Mouse (Mus musculus) cerebellum, postnatal 36 days (tissue): ENCODE data around the gene Cmtm2a.
"Not testable (repeated sequence)": the region's sequence is repeated elsewhere in the genome, so short reads cannot be mapped to it uniquely, and the experiment has no call there.

Experiments used
- DNase-seq, 2 experiments: peaks; one replicate each; pipeline ENCODE4 v3.0.0; 2021 to 2022; ENCODE audit warnings: mixed read lengths in 2 of 2

The Cmtm2a gene

DNA sequence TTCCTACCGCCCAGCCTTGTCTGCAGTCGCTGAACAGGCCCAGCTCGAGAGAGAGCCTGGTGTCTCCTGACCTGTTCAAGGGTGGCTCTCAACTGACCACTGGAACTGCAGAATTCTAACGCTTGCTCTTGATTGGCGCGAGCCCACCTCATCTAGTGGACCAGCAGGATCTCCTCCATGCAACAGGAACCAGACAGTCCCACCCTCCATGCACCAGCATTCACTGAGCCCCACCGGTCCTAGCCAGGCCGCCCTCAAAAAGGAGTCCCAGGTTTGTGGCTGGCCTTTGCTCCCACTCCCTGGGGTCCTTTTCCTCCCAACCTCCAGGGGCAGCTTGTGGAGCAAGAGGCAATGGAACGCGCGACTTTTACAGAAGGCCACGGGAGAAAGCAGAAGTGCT is at the start of gene Cmtm2a:
Cmtm2a (minus strand) TSS at position 101 of the 400 bp plus-strand sequence.
- DNase-seq: not testable (repeated sequence)

DNA sequence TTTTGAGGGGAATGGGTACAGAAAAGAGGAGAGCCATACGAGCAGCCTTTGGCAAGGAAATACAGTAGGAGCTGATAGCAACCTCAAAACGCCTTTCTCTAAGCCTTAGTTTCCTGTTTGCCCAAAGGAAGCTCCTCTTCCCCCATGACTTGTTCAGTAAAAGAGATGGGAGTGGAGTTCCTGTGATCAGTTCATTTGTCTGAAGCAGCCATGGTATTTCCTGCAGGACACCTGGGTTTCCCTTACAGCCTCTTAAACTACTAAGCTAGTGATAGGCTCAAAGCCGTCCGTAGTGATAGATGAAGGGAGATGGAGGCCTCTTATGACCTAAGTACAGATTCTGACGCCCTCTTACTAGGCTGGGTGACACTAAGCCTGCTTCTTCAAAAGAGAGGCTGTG is 49.4 kb upstream of the Cmtm2a start:
- no peak for DNase-seq

DNA sequence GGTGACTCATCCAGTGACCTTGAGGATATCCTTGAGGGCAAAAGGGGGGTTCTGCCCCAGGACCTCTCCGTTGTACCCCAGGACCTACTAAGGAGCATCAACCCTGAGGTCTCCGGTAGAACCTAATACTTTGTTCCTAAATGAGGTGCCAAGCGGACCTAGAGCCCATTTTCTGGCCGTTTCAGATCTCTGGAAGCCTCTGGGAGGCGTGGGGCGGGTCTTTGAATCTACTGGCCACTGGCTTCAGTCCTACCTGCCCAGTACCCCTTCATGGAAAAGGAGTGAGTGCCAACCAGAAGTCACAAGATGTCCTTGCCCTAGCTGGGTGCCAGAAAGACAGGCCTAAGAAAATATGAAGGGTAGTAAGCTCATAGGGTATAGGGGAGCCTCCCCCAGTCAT is 48.7 kb upstream of the Cmtm2a start:
- no peak for DNase-seq

DNA sequence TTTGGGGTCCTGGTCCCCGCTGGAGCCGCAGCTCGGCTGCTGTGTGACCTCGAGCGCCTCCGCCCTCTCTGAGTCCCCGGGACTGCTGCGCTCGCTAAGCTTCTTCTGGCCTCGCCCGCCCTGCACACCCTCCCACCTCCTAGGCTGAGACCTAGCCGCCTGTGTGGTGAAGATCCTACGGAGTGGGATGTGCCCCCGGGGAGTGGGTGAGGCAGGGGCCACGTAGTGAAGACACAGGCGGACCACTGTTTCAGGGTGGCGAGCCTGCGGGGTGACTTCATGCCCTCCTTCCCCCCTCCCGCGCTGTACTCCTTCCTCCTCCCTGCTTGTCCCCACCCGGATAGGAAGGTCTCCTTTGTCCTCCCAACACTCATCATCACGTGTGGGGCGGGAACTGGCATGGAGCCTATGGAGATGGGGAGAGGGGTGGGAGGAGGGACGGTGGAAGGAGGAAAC is 48.2 kb upstream of the Cmtm2a start:
- DNase-seq: no peak

DNA sequence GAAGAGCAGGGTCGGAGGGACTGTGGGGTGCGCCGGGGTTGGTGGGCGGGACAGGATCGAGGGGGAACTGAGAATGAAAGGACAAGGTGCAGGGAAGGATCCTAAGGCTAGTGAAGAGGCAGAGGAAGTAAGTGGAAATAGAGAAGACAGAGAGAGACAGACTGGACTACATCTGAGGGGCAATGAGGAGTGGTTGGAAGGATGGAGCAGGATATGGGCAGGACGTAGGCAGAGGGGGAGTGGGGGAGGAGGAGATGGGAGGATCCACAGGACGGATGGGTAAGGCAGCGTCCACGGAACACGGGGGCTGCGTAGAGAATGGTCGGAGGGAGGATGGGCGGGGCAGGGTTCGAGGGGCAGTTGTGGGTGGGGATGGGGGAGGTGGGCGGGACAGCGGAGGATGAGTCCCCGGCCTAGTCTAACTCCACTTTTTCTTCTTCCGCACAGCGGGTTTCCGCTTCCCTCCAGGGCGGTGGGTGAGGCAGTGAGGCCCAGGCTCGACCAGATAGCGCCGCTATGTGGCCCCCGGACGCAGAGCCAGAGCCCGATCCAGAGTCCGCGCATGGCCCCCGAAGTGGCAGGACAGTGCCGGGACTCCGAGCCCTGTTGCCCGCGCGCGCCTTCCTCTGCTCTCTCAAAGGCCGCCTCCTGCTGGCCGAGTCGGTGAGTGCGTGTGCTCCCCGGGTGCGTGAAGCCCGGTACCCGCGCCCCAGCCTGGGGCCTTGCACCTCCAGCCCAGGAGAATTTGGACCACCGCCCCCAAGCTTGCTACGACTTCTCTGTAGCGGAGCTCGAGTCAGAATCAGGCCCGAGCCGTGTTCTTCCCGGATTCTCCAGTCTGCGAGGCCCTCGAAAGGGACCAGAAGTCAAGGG is 47.5 kb upstream of the Cmtm2a start:
- DNase-seq: peak; percentile 48 to 62

DNA sequence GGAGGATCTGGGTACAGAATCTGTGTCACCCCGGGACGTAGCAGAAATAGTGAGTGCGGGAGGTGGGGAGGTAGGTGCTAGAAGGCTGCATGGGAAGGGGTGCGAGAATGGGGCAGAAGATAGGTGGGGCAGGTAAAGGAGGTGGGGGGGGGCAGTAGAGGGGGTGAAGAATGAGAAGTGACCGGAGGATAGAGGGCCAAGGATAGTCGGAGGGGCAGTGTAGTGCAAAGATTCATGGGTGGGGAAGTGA is 46.9 kb upstream of the Cmtm2a start:
- no peak for DNase-seq

DNA sequence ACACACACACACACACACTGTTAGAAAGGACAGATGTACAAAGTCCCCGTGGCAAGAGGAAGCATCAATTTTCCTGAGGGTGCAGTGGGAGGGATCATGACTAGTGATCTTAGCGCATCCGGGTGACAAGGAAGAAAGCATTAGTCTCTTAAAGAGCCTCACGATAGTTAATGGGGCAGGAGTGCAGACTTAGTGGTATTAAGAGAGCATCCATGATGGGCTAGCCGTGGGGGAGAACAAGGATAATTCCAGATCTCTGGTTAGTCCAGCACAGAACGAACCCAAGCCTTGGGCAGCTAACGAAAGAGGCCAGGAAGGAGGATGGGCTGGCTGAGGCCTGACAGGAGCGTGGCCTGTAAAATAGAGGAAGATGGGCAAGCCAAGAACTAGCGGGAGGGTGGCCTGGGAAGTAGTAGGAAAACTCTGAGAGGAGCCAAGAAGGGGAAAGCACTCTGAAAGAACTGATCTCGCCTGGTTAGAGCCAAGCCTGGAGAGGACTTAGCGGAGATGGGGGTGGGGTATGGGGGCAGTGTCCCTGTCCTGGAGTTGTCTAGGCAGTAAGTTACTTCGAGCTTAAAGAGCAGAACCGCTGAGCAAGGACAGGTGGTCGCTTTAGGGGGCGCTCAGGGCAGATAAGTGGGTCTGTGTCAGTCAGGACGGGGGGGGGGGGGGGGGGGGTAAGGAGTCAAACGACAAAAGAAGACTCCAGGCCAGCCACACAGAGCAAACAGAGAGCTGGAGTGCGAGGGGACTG is 46.4 kb upstream of the Cmtm2a start, which contains the start of gene Cmtm3:
Cmtm3 (plus strand) TSS at position 182 of the 754 bp plus-strand sequence.
- DNase-seq: no peak

DNA sequence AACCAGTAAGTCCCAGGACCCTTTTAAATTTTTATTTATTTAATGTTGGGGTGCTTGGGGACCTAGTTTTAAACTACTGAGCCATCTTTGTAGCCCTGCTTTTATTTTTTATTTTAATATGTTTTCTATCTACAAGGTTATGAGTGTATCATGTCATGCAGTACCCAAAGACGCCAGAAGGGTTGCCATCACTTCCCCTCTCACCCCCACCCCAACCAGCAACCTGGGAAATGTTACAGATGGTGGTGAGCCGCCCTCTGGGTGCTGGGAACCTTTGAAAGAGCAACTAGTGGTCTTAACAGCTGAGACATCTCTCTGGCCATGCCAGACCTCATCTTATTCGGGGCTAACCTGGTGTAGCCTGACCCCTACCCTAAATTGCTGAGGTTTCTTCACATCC is 44.9 kb upstream of the Cmtm2a start:
- no peak for DNase-seq

DNA sequence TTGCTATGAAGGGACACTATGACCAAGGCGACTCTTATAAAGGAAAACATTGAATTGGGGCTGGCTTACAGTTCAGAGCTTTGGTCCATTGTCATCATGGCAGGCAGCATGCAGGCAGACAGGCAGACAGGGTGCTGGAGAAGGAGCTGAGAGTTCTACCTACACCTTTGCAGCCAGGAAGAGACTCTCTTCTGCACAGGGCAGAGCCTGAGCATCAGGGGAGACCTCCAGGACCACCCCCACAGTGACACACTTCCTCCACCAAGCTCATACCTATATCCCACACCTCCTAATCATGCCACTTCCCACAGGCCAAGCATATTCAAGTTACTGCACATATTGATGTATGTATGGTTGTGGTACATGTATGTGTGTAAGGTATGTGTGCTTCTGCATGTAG is 43.8 kb upstream of the Cmtm2a start:
- no peak for DNase-seq

DNA sequence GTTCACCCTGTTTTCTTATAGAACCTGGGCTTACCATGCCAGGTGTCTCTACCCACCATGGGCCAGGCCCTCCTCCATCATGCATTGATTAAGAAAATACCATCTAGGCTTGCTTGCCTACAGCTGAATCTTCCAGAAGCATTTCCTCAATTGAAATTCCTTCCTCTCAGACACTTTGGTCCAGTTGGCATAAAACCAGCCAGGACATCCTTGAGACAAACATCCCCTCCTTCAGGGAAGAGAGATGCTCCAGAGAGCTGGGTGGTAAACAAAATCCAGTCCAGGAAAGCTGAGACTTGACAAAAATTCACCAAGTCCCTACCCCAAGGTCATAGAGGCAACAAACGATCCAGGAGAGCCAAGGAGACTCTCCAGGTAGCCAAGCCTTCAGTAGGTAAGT is 41.2 kb upstream of the Cmtm2a start:
- DNase-seq: no peak

DNA sequence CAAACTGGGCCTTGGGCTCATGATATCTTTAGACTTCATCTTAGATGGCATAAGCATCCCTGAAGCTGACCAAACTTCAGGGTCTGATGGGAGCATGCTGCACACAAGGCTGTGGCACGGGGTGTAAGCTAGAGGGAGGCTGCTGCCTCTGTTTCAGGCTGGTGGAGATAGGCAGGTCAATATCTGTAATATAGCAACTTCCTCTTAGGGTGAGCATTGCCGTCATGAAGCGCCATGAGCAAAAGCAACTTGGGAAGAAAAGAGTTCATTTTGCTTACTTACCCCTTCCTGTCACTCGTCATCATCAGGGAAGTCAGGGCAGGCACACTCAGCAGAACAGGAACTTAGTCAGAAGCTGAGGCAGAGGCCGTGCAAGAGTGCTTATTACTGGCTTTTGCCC is 40.8 kb upstream of the Cmtm2a start:
- DNase-seq: no peak

DNA sequence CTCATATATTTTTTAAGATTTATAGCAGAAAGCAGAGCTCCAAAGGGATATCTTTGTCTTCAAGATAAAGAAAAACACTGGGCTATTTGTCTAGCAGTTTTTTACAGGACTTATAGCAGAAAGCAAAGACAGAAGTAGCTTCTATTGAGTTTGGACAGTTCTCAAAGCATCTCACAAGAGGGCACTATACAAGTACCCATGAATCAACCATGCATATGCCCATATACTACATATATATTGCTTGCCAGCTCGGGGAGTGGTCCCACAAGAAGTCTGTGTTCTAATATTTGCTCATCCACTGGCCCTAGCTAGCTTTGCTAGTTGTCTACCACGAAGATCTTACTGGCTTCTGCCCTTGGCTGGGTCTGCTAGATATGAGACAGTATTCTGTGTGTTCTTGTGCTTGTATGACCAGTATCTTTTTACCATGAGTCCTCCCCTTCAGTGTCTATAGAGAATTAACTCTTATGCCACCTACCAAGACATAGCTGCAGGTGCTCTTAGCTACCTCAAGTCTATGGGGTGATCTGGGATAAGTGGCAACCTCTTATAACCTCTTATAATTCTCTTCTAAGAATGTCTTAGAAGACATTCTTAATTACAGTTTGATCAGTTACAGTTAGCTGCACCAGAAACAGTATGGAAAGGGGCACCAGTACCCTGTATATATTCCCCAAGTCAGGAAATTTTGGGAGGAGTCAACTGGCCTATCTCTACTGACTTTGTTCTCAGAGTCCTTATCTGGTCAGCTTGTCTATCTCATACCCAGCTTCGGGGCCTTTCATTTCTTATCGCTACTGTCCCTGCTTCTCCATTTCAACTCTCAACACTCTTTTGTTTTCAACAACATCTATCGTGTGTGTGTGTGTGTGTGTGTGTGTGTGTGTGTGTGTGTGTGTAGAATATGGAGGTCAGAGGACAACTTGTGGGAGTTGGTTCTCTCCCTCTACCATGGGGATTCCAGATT is 40.0 kb upstream of the Cmtm2a start:
- no peak for DNase-seq

DNA sequence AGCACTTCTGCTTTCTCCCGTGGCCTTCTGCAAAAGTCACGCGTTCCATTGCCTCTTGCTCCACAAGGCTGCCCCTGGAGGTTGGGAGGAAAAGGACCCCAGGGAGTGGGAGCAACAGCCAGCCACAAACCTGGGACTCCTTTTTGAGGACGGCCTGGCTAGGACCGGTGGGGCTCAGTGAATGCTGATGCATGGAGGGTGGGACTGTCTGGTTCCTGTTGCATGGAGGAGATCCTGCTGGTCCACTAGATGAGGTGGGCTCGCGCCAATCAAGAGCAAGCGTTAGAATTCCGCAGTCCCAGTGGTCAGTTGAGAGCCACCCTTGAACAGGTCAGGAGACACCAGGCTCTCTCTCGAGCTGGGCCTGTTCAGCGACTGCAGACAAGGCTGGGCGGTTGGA is 28.9 kb upstream of the Cmtm2a start, which contains the start of gene Cmtm2b:
Cmtm2b (plus strand) TSS at position 301 of the 400 bp plus-strand sequence.
- DNase-seq: not testable (repeated sequence)

DNA sequence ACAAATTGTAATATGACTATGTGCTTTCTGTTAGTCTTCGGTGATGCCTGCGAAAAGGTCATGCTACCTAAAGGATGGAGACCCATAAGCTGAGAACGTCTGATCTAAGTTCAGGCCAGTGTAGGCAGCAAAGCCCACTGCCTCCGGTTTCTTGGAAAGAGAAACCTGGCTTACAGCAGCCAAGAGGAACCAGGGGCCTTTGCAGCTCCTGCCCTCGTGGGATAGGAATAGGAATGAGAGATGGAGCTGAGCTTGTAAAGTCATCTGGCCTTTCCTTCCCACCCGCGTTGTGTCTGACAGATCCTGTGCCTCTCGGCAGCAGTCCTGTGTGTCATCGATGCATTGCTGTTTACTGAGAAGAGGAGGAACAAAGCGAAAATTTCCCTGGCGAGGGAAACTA is 28.3 kb upstream of the Cmtm2a start, which contains the start of gene Gm11020:
Gm11020 (plus strand) TSS at position 301 of the 400 bp plus-strand sequence.
- not testable (repeated sequence) for DNase-seq

DNA sequence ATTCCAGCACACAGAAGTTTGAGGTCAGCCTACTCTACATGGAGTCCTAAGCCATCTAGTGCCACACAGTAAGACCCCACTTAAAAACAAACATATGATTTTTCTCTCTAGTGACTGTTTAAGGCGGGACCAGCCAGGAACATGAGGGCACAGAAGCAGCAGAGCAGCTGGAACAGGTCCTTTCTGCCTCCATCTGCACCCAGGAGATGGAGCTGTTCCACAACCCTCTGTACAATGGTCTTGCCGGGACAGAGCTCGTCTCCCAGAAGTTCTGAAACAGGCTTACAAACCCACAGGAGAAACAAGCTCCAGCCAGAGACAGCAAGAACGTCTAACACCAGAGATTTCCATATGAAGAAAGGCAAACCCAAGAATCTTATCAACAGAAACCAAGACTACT is 20.3 kb upstream of the Cmtm2a start:
- no peak for DNase-seq

DNA sequence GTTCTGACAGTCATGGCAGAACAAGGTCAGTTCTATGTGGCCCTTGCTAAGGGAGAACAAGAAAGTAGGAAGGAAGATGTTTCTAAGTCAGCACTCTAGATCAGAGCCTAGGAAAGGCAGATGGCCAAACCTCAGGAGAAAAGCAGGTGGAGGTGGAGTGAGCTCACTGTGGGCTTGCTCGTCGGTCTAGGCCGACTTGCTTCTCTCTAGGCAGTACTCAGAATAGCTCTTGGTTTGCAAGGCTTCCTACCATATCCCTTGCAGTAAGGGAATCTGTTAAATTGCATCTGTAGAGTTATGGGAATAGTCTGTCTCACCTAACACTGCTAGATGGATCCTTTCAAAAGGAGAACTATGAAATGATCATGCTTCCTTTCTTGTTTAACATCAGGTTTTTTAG is 19.0 kb upstream of the Cmtm2a start:
- DNase-seq: not testable (repeated sequence)

DNA sequence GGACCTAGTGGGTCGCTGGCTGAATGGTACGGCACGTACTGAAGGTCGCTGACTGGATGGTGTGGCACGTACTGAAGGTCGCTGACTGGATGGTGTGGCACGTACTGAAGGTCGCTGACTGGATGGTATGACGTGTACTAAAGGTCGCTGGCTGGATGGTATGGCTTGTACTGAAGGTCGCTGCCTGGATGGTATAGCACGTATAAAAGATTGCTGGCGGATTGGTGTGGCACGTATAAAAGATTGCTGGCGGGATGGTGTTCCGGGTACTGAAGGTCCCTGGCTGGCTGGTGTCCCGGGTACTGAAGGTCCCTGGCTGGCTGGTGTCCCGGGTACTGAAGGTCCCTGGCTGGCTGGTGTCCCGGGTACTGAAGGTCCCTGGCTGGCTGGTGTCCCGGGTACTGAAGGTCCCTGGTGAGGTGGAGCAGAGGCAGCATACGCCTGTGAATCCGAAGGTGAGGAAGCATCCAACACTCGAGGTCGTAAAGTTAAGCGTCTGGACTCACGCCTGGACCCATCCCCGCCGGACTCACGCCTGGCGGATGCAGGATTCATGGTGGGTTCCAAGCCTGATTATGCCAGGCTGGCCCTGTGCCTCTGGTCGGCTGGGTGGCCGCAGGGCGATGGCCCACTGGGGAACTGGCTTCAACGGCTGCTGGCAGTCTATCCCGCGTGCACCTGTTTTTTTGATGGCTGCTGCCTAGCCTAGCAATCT is 16.6 kb upstream of the Cmtm2a start, which contains the start of the genes Gm45711 and Cmtm1:
Gm45711 (minus strand) TSS at position 641 of the 715 bp plus-strand sequence.
Cmtm1 (minus strand) TSS at position 705 of the 715 bp plus-strand sequence.
- peak; percentile 25 to 29 for DNase-seq

DNA sequence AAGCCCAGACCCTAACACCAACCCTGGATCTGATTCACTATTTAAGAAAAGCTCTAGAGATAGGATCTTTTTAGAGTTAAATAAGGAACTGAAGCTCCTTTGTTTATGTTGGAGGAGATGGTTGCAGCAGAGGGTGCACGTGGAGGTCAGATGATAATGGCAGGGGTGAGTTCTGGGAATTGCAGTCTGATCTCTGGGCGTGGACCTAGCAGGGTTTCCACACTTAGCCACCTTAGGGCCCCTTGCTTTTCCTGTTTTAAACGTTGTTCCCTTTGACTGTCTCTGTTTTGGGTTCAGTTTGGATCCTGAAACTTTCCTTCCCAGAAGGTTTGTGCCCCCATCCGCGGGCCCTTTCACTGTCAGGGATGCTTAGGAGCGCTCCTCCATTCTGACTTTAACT is 15.4 kb upstream of the Cmtm2a start:
- DNase-seq: not testable (repeated sequence)

DNA sequence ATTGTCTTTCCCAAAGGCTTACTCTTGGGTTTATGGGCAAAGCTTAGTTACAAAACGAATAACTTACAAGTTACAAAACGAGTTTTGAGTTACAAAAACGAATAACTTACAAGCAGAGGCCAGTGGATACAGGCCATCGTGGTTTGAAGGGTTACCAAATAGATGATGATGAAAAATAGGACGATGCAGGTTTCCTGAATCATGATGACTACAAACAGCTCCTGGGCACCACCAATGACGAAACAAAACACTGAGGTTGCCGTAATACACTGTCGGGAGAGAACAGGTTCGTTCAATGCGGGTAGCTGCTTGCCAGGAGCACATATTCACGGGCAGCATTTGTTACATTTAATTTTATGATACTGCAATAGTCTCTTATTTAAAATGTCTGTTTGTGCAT is 12.0 kb upstream of the Cmtm2a start:
- no peak for DNase-seq

DNA sequence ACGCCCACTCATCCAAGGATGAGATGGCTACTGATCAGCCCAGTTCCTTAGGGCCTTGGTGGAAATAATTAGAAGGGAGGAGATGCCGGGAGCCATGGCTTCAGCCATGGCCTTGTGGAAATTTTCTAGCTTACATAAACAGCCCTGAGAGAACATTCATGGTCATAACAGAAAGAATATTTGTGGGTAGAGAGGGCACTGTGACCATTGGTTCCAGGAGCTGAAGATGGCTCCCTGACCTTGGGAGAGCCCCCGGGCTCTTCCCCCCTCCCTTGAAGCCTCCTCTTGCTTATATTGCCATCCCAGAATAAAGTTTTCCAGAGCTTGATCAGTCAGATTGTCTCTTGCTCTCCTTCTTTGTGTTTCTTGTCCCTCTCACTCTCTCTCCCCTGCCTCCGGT is 9.6 kb upstream of the Cmtm2a start:
- not testable (repeated sequence) for DNase-seq

DNA sequence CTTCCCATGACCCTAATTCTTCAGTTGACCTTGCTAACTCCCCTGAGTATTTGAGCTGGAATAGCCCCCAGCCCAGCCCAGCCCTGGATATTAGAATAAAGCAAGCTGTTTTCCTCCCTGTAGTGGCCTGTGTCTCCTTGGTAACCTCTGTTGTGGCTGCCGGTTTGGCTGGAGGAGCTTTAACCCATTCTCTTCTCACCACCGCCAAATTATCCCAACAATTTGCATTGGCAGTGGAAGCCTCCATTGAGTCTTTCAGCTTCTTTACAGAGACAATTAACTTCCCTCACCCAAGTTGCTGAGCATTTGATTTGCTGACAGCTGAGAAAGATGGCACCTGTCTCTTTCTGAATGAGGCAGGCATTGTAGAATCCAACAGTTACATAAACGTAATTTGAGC is 8.6 kb upstream of the Cmtm2a start:
- DNase-seq: not testable (repeated sequence)

DNA sequence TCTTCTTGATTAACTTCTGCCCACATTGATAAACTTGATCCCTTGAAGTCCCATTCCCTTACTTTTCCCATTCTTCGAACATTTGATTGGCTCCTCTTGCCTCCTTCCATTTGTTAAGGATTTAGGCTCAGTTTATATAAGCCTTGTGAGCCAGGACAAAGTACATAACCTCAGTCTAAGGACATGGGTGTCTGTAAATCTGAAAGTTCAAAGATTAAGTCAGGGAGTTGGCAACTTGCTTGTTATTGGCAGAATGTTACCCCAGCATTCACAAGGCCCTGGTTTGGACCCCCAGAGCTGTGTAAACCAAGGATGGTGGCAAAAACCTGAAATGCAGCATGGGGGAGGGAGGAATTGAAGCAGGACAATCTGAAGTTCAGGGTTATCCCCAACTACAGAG is 1.4 kb upstream of the Cmtm2a start:
- DNase-seq: no peak
